Mouse (Mus musculus) hindbrain, embryonic 11.5 days (tissue): ENCODE results near the gene Stab1. TPM values are rescaled to one million over a fixed set of nuclear protein-coding genes. Genes with fewer than 3 reads are reported as not detected.

Source experiments
- ATAC-seq: fragments of 200-750 bp; cut with Nextera tagmentation; 2 replicates; pipeline ENCODE4 v1.8.0; 2017; ENCODE audit warnings: mild to moderate bottlenecking, moderate TSS enrichment, moderate library complexity; ENCODE audit not compliant: low FRiP score
- DNase-seq: peaks from one replicate; pipeline ENCODE4 v3.0.0-alpha.2; 2015; ENCODE audit warnings: low spot score
- H3K27ac ChIP-seq: fragments of 300-500 bp; sonication (generic); 2 replicates; pipeline ENCODE4 v1.5.1; 2014; ENCODE audit warnings: mild to moderate bottlenecking, low read depth, low read length
- H3K27me3 ChIP-seq: fragments of 300-500 bp; sonication (generic); 2 replicates; pipeline ENCODE4 v1.6.1; 2014; ENCODE audit warnings: mild to moderate bottlenecking, low read length, moderate library complexity, mixed read lengths; ENCODE audit not compliant: control insufficient read depth, insufficient read depth
- H3K36me3 ChIP-seq: fragments of 300-500 bp; sonication (generic); 2 replicates; pipeline ENCODE4 v1.6.1; 2014; ENCODE audit warnings: mild to moderate bottlenecking, low read length, moderate library complexity, mixed read lengths; ENCODE audit not compliant: control insufficient read depth, insufficient read depth
- H3K4me1 ChIP-seq: fragments of 300-500 bp; sonication (generic); replicated peaks from 2 replicates; pipeline ENCODE4 v1.6.1; 2014; ENCODE audit warnings: low read length, mixed read lengths; ENCODE audit not compliant: control insufficient read depth, insufficient read depth
- H3K4me2 ChIP-seq: fragments of 300-500 bp; sonication (generic); replicated peaks from 2 replicates; pipeline ENCODE4 v1.6.1; 2014; ENCODE audit warnings: mild to moderate bottlenecking, low read depth, low read length
- H3K4me3 ChIP-seq: fragments of 300-500 bp; sonication (generic); 2 replicates; pipeline ENCODE4 v1.5.1; 2014; ENCODE audit warnings: low read depth, low read length
- H3K9ac ChIP-seq: fragments of 300-500 bp; sonication (generic); 2 replicates; pipeline ENCODE4 v1.6.1; 2014; ENCODE audit warnings: low read depth, low read length
- H3K9me3 ChIP-seq: fragments of 300-500 bp; sonication (generic); 2 replicates; pipeline ENCODE4 v1.6.1; 2016; ENCODE audit warnings: low read length; ENCODE audit not compliant: control insufficient read depth
- WGBS: fragments of 180-500 bp; shearing (Covaris S2); extraction: QIAGEN DNeasy Blood & Tissue Kit; methylation state at CpG from one replicate; pipeline ENCODE4 v1.1.7; 2014; 5-methylcytosine and 5-hydroxymethylcytosine counted together
- polyA plus RNA-seq: library from polyadenylated mRNA; unstranded; fragments of >200 nt; fragmentation: Nextera tagmentation; extraction: Ambion mirVana; gene quantifications from 2 replicates; pipeline ENCODE4 v1.2.1, GENCODE M21; 2014

Stab1 gene
- polyA plus RNA-seq, 1 experiment from 2014 or later = 25.5 TPM

GRCm38 (mm10) chr14:31139666-31140065 is 28.8 kb downstream of the Stab1 start:
- 92% methylated on average over 12 of the region's 12 CpGs for WGBS
- DNase-seq (no peak), ATAC-seq (no peak)
- H3K9me3 ChIP-seq = no peaks in the 10 kb centered on the region
- no peaks in the 10 kb centered on the region for H3K4me1 ChIP-seq
- no peaks in the 10 kb centered on the region for H3K27me3 ChIP-seq
- peaks cover 50% of the 10 kb centered on the region for H3K36me3 ChIP-seq
- H3K9ac ChIP-seq = no peak overlapping the region
- H3K27ac ChIP-seq = no peak overlapping the region
- H3K4me2 ChIP-seq = no peak overlapping the region
- no peak overlapping the region for H3K4me3 ChIP-seq

GRCm38 (mm10) chr14:31138897-31139429 is 29.5 kb downstream of the Stab1 start:
- no peak overlapping the region for H3K4me2 ChIP-seq
- no peaks in the 10 kb centered on the region for H3K9me3 ChIP-seq
- H3K9ac ChIP-seq = no peak overlapping the region
- H3K4me3 ChIP-seq = no peak overlapping the region
- WGBS = 94% methylated on average over 9 of the region's 9 CpGs
- peaks cover 50% of the 10 kb centered on the region for H3K36me3 ChIP-seq
- ATAC-seq (no peak), DNase-seq (no peak)
- no peak overlapping the region for H3K27ac ChIP-seq
- no peaks in the 10 kb centered on the region; the same call in 1 of the 2 replicates for H3K4me1 ChIP-seq
- H3K27me3 ChIP-seq = no peaks in the 10 kb centered on the region

GRCm38 (mm10) chr14:31138219-31138896 is 30.1 kb downstream of the Stab1 start:
- Histone ChIP-seq H3K4me2 (no peak overlapping the region), H3K27ac (no peak overlapping the region), H3K36me3 (peaks cover 50% of the 10 kb centered on the region), H3K9me3 (no peaks in the 10 kb centered on the region), H3K4me1 (no peaks in the 10 kb centered on the region; the same call in 1 of the 2 replicates), H3K4me3 (no peak overlapping the region), H3K9ac (no peak overlapping the region), H3K27me3 (no peaks in the 10 kb centered on the region)
- WGBS = 86% methylated on average over 22 of the region's 35 CpGs
- no peak for DNase-seq
- ATAC-seq = no peak

GRCm38 (mm10) chr14:31137791-31138190 is 30.6 kb downstream of the Stab1 start:
- ATAC-seq (no peak), DNase-seq (no peak)
- Histone ChIP-seq H3K27ac (no peak overlapping the region), H3K4me3 (no peak overlapping the region), H3K4me2 (no peak overlapping the region), H3K4me1 (no peaks in the 10 kb centered on the region; the same call in 1 of the 2 replicates), H3K27me3 (no peaks in the 10 kb centered on the region), H3K9ac (no peak overlapping the region), H3K36me3 (peaks cover 50% of the 10 kb centered on the region), H3K9me3 (no peaks in the 10 kb centered on the region)
- 83% methylated on average over 11 of the region's 11 CpGs for WGBS

- H3K9me3 ChIP-seq = no peaks in the 10 kb centered on the region
- no peaks in the 10 kb centered on the region for H3K27me3 ChIP-seq
- ATAC-seq (no peak), DNase-seq (no peak)
- H3K36me3 ChIP-seq = peaks cover 50% of the 10 kb centered on the region
- 82% methylated on average over 10 of the region's 10 CpGs for WGBS
- no peak overlapping the region for H3K4me2 ChIP-seq
- peaks cover 3% of the 10 kb centered on the region; the same call in 1 of the 2 replicates for H3K4me1 ChIP-seq
- no peak overlapping the region for H3K27ac ChIP-seq
- H3K4me3 ChIP-seq = no peak overlapping the region
- no peak overlapping the region for H3K9ac ChIP-seq
Observed at GRCm38 (mm10) chr14:31137281-31137595, 31.2 kb downstream of the Stab1 start.

GRCm38 (mm10) chr14:31136411-31137280 is 31.8 kb downstream of the Stab1 start:
- H3K9ac ChIP-seq = no peak overlapping the region
- H3K27ac ChIP-seq = no peak overlapping the region
- H3K4me3 ChIP-seq = no peak overlapping the region
- H3K4me1 ChIP-seq = peaks cover 6% of the 10 kb centered on the region; the same call in 1 of the 2 replicates
- no peak overlapping the region for H3K4me2 ChIP-seq
- WGBS = 94% methylated on average over 26 of the region's 26 CpGs
- H3K9me3 ChIP-seq = no peaks in the 10 kb centered on the region
- H3K36me3 ChIP-seq = peaks cover 45% of the 10 kb centered on the region
- no peak for DNase-seq
- ATAC-seq = no peak
- H3K27me3 ChIP-seq = no peaks in the 10 kb centered on the region

GRCm38 (mm10) chr14:31135495-31136410 is 32.7 kb downstream of the Stab1 start:
- Histone ChIP-seq H3K4me3 (no peak overlapping the region), H3K27me3 (no peaks in the 10 kb centered on the region), H3K4me1 (peaks cover 6% of the 10 kb centered on the region; the same call in 1 of the 2 replicates), H3K9me3 (no peaks in the 10 kb centered on the region), H3K36me3 (peaks cover 41% of the 10 kb centered on the region), H3K9ac (no peak overlapping the region), H3K4me2 (no peak overlapping the region), H3K27ac (no peak overlapping the region)
- ATAC-seq (no peak), DNase-seq (no peak)
- 95% methylated on average over 34 of the region's 34 CpGs for WGBS
